Mouse (Mus musculus): Measurements from ENCODE around the gene Tmbim1. TPM values are rescaled to one million over a fixed set of nuclear protein-coding genes. Genes with fewer than 3 reads are reported as not detected.

The Tmbim1 gene
- total RNA-seq, 1 experiment, result 38.0 TPM

DNA sequence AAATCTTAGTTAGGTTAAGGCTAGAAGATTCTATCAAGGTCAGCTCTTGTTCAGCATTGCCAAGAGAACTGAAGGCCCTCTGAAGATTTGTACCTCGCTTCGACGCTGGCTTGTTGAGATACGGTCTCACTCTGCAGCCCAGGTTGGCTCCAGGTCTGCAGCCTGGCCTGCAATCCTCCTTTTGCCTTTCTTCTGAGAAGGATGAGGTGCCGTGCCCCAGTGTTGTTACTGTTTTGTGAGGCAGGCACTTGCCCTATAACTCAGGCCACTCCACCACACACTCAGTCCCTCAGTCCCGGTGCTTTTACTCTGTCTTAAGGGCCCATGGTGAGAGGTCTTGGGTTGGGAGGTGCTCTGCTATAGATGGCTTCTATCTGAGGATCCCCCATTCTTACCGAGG is 3.2 kb downstream of the Tmbim1 start:
- Histone ChIP-seq H3K4me1 (ENCODE audit: control insufficient read depth in 2 of 2, insufficient read depth in 2 of 2, low read length in 2 of 2, poor library complexity in 1 of 2) (peaks cover 2 to 20% of the 10 kb centered on the region in 2 experiments; a peak in 3 of 4 replicates), H3K9ac (ENCODE audit: insufficient read depth, low read depth, low read length, poor library complexity, severe bottlenecking) (no peak overlapping the region), H3K27ac (ENCODE audit: insufficient read depth, low read depth, low read length, poor library complexity, severe bottlenecking) (no peak overlapping the region), H3K36me3 (ENCODE audit: control insufficient read depth, insufficient read depth, low read length, poor library complexity, severe bottlenecking) (no peaks in the 10 kb centered on the region), H3K4me3 (ENCODE audit: insufficient read depth in 1 of 2, low read depth in 1 of 2, low read length in 2 of 2, poor library complexity in 1 of 2, severe bottlenecking in 1 of 2) (no peak overlapping the region), H3K9me3 (ENCODE audit: control insufficient read depth, insufficient read depth, low read depth, low read length) (no peaks in the 10 kb centered on the region)
- TF ChIP-seq HCFC1 (IDR thresholded peaks at IDR 0.05; ENCODE audit: borderline replicate concordance, insufficient read depth, low read length) (no peak), ZC3H11A (IDR thresholded peaks at IDR 0.05; ENCODE audit: borderline replicate concordance, low read depth, low read length) (no peak), ZNF384 (IDR thresholded peaks at IDR 0.05; ENCODE audit: low read depth, low read length) (no peak), MAFK (IDR thresholded peaks at IDR 0.05; ENCODE audit: insufficient read depth, low read depth, low read length) (no peak), CHD2 (IDR thresholded peaks at IDR 0.05; ENCODE audit: low read depth, low read length) (no peak)
- in situ Hi-C loops (cut with MboI; ENCODE audit: low sequenced_read_pairs in 2 of 2, unreplicated experiment in 2 of 2), result no loop called here
- no peak for DNase-seq (ENCODE audit: low read depth, low spot score)

DNA sequence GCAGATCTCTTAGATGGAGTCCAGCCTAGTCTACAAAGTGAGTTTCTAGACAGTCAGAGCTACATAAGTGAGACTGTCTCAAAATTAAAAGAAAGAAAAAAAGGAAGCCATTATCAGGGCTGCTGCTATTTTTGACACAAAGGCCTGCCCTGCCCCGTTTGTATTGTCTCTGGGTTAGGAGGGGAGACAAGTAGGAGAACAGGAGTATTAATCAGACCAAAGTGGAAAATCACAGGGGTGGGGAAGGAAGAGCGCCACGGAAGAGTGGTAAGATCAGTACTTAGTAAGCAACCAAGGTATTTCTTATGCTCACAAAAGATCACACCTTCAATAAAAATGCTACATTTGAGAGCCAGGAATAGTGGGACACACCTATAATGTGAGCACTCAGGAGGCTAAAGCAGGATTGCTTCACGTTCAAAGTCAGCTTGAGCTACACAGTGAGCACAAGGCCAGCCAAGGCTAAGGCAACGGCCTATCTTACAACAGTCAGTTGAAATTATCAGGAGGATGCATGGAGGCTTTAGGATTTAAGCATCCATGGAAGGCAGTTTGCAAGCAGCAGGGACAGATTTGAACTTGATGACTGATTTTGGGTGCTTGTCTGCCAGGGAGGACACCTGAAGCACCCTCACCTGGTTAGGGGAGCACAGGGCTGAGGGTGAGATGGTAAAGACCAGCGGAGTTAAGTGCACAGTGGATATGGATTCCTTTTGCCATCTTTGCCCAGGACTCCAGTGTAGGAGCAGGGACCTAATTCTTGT is 4.9 kb downstream of the Tmbim1 start:
- in situ Hi-C loops (cut with MboI; ENCODE audit: low sequenced_read_pairs in 2 of 2, unreplicated experiment in 2 of 2), result no loop called here
- Histone ChIP-seq H3K9ac (ENCODE audit: insufficient read depth, low read depth, low read length, poor library complexity, severe bottlenecking) (no peak overlapping the region), H3K27ac (ENCODE audit: insufficient read depth, low read depth, low read length, poor library complexity, severe bottlenecking) (no peak overlapping the region), H3K9me3 (ENCODE audit: control insufficient read depth, insufficient read depth, low read depth, low read length) (no peaks in the 10 kb centered on the region), H3K4me3 (ENCODE audit: insufficient read depth in 1 of 2, low read depth in 1 of 2, low read length in 2 of 2, poor library complexity in 1 of 2, severe bottlenecking in 1 of 2) (no peak overlapping the region), H3K4me1 (ENCODE audit: control insufficient read depth in 2 of 2, insufficient read depth in 2 of 2, low read length in 2 of 2, poor library complexity in 1 of 2) (peaks cover 5 to 16% of the 10 kb centered on the region in 2 experiments; a peak in 3 of 4 replicates), H3K36me3 (ENCODE audit: control insufficient read depth, insufficient read depth, low read length, poor library complexity, severe bottlenecking) (peaks cover 2% of the 10 kb centered on the region; the same call in 1 of the 2 replicates)
- no peak for TF ChIP-seq MAFK (IDR thresholded peaks at IDR 0.05; ENCODE audit: insufficient read depth, low read depth, low read length)
- TF ChIP-seq ZNF384 (IDR thresholded peaks at IDR 0.05; ENCODE audit: low read depth, low read length), result no peak
- no peak for TF ChIP-seq CHD2 (IDR thresholded peaks at IDR 0.05; ENCODE audit: low read depth, low read length)
- TF ChIP-seq HCFC1 (IDR thresholded peaks at IDR 0.05; ENCODE audit: borderline replicate concordance, insufficient read depth, low read length), result no peak
- TF ChIP-seq ZC3H11A (IDR thresholded peaks at IDR 0.05; ENCODE audit: borderline replicate concordance, low read depth, low read length), result no peak
- no peak for DNase-seq (ENCODE audit: low read depth, low spot score)

DNA sequence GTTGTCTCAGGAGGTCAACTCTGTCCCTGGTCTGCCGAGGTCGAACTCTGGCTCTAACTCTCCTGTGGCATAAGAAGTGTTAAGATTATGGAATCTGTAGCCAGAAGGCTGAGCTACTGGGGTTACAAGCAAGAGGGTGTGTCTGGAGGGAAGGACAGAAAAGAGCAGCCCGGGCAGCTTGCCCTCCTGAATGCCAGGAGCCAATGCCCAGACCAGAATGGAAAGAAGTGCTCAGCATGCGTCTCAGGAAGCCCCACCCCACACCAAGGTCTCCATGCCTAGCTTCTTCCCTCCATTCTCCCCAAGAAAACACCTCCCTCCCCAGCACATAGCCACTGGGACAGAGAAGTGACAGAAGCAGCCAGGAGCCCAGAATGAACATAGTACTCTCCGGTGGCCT is 6.4 kb downstream of the Tmbim1 start:
- H3K9me3 ChIP-seq (ENCODE audit: control insufficient read depth, insufficient read depth, low read depth, low read length), result no peaks in the 10 kb centered on the region
- TF ChIP-seq HCFC1 (IDR thresholded peaks at IDR 0.05; ENCODE audit: borderline replicate concordance, insufficient read depth, low read length), result no peak
- no peak for TF ChIP-seq ZNF384 (IDR thresholded peaks at IDR 0.05; ENCODE audit: low read depth, low read length)
- no peak for TF ChIP-seq ZC3H11A (IDR thresholded peaks at IDR 0.05; ENCODE audit: borderline replicate concordance, low read depth, low read length)
- TF ChIP-seq CHD2 (IDR thresholded peaks at IDR 0.05; ENCODE audit: low read depth, low read length), result no peak
- TF ChIP-seq MAFK (IDR thresholded peaks at IDR 0.05; ENCODE audit: insufficient read depth, low read depth, low read length), result no peak
- peaks cover 5 to 14% of the 10 kb centered on the region in 2 experiments; a peak in 3 of 4 replicates for H3K4me1 ChIP-seq (ENCODE audit: control insufficient read depth in 2 of 2, insufficient read depth in 2 of 2, low read length in 2 of 2, poor library complexity in 1 of 2)
- no peak overlapping the region for H3K4me3 ChIP-seq (ENCODE audit: insufficient read depth in 1 of 2, low read depth in 1 of 2, low read length in 2 of 2, poor library complexity in 1 of 2, severe bottlenecking in 1 of 2)
- in situ Hi-C loops (cut with MboI; ENCODE audit: low sequenced_read_pairs in 2 of 2, unreplicated experiment in 2 of 2), result no loop called here
- no peak for DNase-seq (ENCODE audit: low read depth, low spot score)
- H3K36me3 ChIP-seq (ENCODE audit: control insufficient read depth, insufficient read depth, low read length, poor library complexity, severe bottlenecking), result peaks cover 6% of the 10 kb centered on the region; the same call in 1 of the 2 replicates
- H3K9ac ChIP-seq (ENCODE audit: insufficient read depth, low read depth, low read length, poor library complexity, severe bottlenecking), result no peak overlapping the region
- H3K27ac ChIP-seq (ENCODE audit: insufficient read depth, low read depth, low read length, poor library complexity, severe bottlenecking), result no peak overlapping the region

DNA sequence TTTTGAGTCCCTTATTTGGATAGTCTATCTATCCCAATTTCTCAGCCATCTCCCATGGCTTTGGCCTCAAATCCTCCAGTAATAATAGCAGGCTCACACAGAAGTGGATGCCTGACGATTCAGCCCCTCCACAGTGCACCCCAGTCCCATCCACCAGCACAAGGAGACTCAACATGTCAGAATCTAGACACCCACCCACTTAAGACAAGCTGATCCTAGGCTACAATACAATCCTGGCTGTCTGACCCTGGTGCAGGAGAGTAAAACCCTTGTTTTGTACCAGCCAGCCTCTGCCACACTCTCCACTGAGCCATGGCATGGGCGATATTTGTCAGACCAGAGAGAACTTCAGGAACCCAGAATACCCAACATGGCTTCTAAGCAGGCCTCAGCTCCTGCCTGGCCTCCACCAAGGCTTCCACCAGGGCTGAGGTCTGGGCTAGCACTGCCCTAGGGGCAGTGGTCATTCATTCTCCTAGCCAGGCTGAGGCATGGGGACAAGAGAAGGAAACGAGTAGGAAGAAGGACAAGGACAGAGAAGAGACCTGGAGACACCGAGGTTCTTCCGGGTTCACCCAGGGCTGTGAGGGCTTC is 7.2 kb downstream of the Tmbim1 start:
- H3K27ac ChIP-seq (ENCODE audit: insufficient read depth, low read depth, low read length, poor library complexity, severe bottlenecking), result no peak overlapping the region

More for the DNA sequence above, 7.2 kb downstream of the Tmbim1 start:
- Histone ChIP-seq H3K9me3 (ENCODE audit: control insufficient read depth, insufficient read depth, low read depth, low read length) (no peaks in the 10 kb centered on the region), H3K9ac (ENCODE audit: insufficient read depth, low read depth, low read length, poor library complexity, severe bottlenecking) (no peak overlapping the region), H3K4me1 (ENCODE audit: control insufficient read depth in 2 of 2, insufficient read depth in 2 of 2, low read length in 2 of 2, poor library complexity in 1 of 2) (peaks cover 5 to 14% of the 10 kb centered on the region in 2 experiments; a peak in 3 of 4 replicates), H3K4me3 (ENCODE audit: insufficient read depth in 1 of 2, low read depth in 1 of 2, low read length in 2 of 2, poor library complexity in 1 of 2, severe bottlenecking in 1 of 2) (no peak overlapping the region), H3K36me3 (ENCODE audit: control insufficient read depth, insufficient read depth, low read length, poor library complexity, severe bottlenecking) (peaks cover 7% of the 10 kb centered on the region; the same call in 1 of the 2 replicates)
- DNase-seq (ENCODE audit: low read depth, low spot score), result no peak
- in situ Hi-C loops (cut with MboI; ENCODE audit: low sequenced_read_pairs in 2 of 2, unreplicated experiment in 2 of 2), result no loop called here
- no peak for TF ChIP-seq HCFC1 (IDR thresholded peaks at IDR 0.05; ENCODE audit: borderline replicate concordance, insufficient read depth, low read length)
- no peak for TF ChIP-seq CHD2 (IDR thresholded peaks at IDR 0.05; ENCODE audit: low read depth, low read length)
- no peak for TF ChIP-seq ZC3H11A (IDR thresholded peaks at IDR 0.05; ENCODE audit: borderline replicate concordance, low read depth, low read length)

Data from ES-E14 (cell line).